Mouse (Mus musculus): Measurements from ENCODE around the gene Sv2c. TPM values are rescaled to one million over a fixed set of nuclear protein-coding genes. Genes with fewer than 3 reads are reported as not detected.
"Not testable (repeated sequence)": the region's sequence is repeated elsewhere in the genome, so short reads cannot be mapped to it uniquely, and the experiment has no call there.

Gene Sv2c
- polyA plus RNA-seq (2012; rRNA removed) = 0.17 and 0.27 TPM in 2 replicates

- no peak for DNase-seq (ENCODE audit: low spot score)
Measured at GRCm38 (mm10) chr13:96132401-96132816, at the start of gene Sv2c. TSS of gene Sv2c (minus strand) at chr13:96132577.

GRCm38 (mm10) chr13:96180671-96181161 is 48.3 kb upstream of the Sv2c start:
- DNase-seq (ENCODE audit: low spot score) = no peak

GRCm38 (mm10) chr13:96175591-96176212 is 43.3 kb upstream of the Sv2c start:
- DNase-seq (ENCODE audit: low spot score) = no peak

GRCm38 (mm10) chr13:96173686-96174085 is 41.3 kb upstream of the Sv2c start:
- DNase-seq (ENCODE audit: low spot score) = no peak

GRCm38 (mm10) chr13:96172290-96172689 is 39.9 kb upstream of the Sv2c start:
- no peak for DNase-seq (ENCODE audit: low spot score)

- no peak for DNase-seq (ENCODE audit: low spot score)
Measured at GRCm38 (mm10) chr13:96168991-96169665, 36.8 kb upstream of the Sv2c start.

GRCm38 (mm10) chr13:96166593-96166992 is 34.2 kb upstream of the Sv2c start:
- no peak for DNase-seq (ENCODE audit: low spot score)

- DNase-seq (ENCODE audit: low spot score) = no peak
Measured at GRCm38 (mm10) chr13:96133363-96134100, 1.2 kb upstream of the Sv2c start.

GRCm38 (mm10) chr13:96132833-96133232 is 456 bp upstream of the Sv2c start:
- no peak for DNase-seq (ENCODE audit: low spot score)

GRCm38 (mm10) chr13:96131911-96132310 is 466 bp downstream of the Sv2c start:
- no peak for DNase-seq (ENCODE audit: low spot score)

GRCm38 (mm10) chr13:96131050-96131449 is 1.3 kb downstream of the Sv2c start:
- DNase-seq (ENCODE audit: low spot score) = no peak

- no peak for DNase-seq (ENCODE audit: low spot score)
Measured at GRCm38 (mm10) chr13:96129081-96129480, 3.3 kb downstream of the Sv2c start.

- DNase-seq (ENCODE audit: low spot score) = no peak
Measured at GRCm38 (mm10) chr13:96126669-96127068, 5.7 kb downstream of the Sv2c start.

- no peak for DNase-seq (ENCODE audit: low spot score)
Measured at GRCm38 (mm10) chr13:96125011-96125410, 7.4 kb downstream of the Sv2c start.

- no peak for DNase-seq (ENCODE audit: low spot score)
Measured at GRCm38 (mm10) chr13:96112711-96113110, 19.7 kb downstream of the Sv2c start.

GRCm38 (mm10) chr13:96110767-96111166 is 21.6 kb downstream of the Sv2c start:
- no peak for DNase-seq (ENCODE audit: low spot score)

GRCm38 (mm10) chr13:96106367-96106766 is 26.0 kb downstream of the Sv2c start:
- no peak for DNase-seq (ENCODE audit: low spot score)

- no peak for DNase-seq (ENCODE audit: low spot score)
Measured at GRCm38 (mm10) chr13:96090929-96091328, 41.4 kb downstream of the Sv2c start.

- no peak for DNase-seq (ENCODE audit: low spot score)
Measured at GRCm38 (mm10) chr13:96085581-96086302, 46.6 kb downstream of the Sv2c start.

- not testable (repeated sequence) for DNase-seq (ENCODE audit: low spot score)
Measured at GRCm38 (mm10) chr13:96081754-96082153, 50.6 kb downstream of the Sv2c start, which contains the start of gene Gm17190. TSS of gene Gm17190 (plus strand) at chr13:96082054.

GRCm38 (mm10) chr13:96081276-96081675 is 51.1 kb downstream of the Sv2c start, which contains the start of gene Gm20075:
TSS of gene Gm20075 (minus strand) at chr13:96081376.
- not testable (repeated sequence) for DNase-seq (ENCODE audit: low spot score)

GRCm38 (mm10) chr13:96073555-96073954 is 58.8 kb downstream of the Sv2c start:
- DNase-seq (ENCODE audit: low spot score) = no peak
